Mouse (Mus musculus) adipose tissue, adult 10 weeks (tissue): Measurements from ENCODE around the gene Srpr. TPM values are rescaled to one million over a fixed set of nuclear protein-coding genes. Genes with fewer than 3 reads are reported as not detected.

Source experiments
- polyA plus RNA-seq: library from polyadenylated mRNA; stranded (reverse); fragments of 350-450 nt; fragmentation: Illumina TruSeq; extraction: RNeasy Lipid Tissue Mini Kit (QIAGEN cat#74804); gene quantifications from one replicate; pipeline ENCODE4 v1.2.3, GENCODE M21; 2014; ENCODE audit warnings: low read depth, low replicate concordance

Srpr gene
- 168 TPM for polyA plus RNA-seq

GRCm38 (mm10) chr9:35199772-35200471, at the start of gene Srpr, which contains the start of gene Tirap:
Gene Srpr (plus strand): TSS chr9:35200175.
Gene Tirap (minus strand): TSS chr9:35200291.

GRCm38 (mm10) chr9:35175251-35176123, 24.5 kb upstream of the Srpr start, which contains the start of gene Dcps:
Gene Dcps (minus strand): TSS chr9:35176061.

DNA sequence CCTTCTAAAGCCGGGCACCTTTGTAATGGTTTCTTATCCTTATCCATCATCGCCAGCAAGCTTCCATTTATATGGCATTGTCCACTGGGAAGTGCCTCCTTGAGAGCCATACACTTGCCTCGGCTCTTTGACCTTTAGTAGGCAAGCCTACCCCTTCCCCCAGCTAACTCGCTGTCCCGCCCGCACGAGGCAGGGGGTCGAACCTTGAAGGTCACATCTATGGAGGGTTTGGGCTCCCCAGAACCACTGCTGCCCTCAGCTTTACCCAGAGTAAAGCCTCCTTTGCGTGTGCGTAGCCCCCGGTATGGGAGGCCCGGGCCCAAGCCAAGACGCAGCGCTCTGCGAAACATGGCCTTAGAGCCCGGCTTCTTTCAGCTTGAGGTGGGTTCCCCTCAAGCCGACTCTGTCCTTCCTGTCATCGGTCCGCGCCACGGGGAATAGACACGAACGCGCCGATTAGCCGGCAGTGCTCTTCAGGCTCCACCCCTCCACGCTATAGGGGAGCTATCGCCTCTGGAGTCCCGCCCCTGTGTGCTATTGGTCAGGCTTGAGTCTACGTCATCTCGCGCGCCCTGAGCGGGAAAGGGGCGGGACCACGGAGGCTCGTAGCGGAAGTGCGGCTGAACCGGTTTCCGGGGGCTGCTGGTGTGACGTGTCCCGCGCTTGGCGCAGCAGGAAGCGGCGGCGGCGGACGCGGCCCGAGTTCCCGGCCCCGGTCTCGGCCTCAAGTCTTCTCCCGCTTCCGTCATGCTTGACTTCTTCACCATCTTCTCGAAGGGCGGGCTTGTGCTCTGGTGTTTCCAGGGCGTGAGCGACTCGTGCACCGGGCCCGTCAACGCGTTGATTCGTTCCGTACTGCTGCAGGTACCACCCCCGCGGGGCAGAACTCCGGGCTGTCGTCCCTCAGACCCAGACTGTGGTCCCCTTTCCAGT, 10.8 kb downstream of the Srpr start, which contains the start of gene Foxred1:
Gene Foxred1 (minus strand): TSS at position 514 of the 933 bp plus-strand sequence.

GRCm38 (mm10) chr9:35267146-35267975, 67.4 kb downstream of the Srpr start, which contains the start of the genes Fam118b and Rpusd4:
Gene Fam118b (minus strand): TSS chr9:35267805.
Gene Rpusd4 (plus strand): TSS chr9:35267865.

Other genes with a start within 250 kb of the Srpr start
- 26.2 TPM for gene St3gal4, start 80.9 kb upstream of the Srpr start, polyA plus RNA-seq
- 28.5 TPM for gene Dcps, start 24.1 kb upstream of the Srpr start, polyA plus RNA-seq
- 7.2 TPM for gene Tirap, start 116 bp downstream of the Srpr start, polyA plus RNA-seq
- 47.8 TPM for gene Foxred1, start 10.9 kb downstream of the Srpr start, polyA plus RNA-seq
- 20.1 TPM for gene Fam118b, start 67.6 kb downstream of the Srpr start, polyA plus RNA-seq
- 15.5 TPM for gene Rpusd4, start 67.7 kb downstream of the Srpr start, polyA plus RNA-seq
- 21.7 TPM for gene Cdon, start 221.0 kb downstream of the Srpr start, polyA plus RNA-seq